Mouse (Mus musculus) monocyte, adult 2 months (primary cell): Measurements from ENCODE around the gene B4galnt2.
"Not testable (repeated sequence)": the region's sequence is repeated elsewhere in the genome, so short reads cannot be mapped to it uniquely, and the experiment has no call there.

Experiments used
- DNase-seq, 2 experiments: peaks; one replicate each; pipeline ENCODE4 v3.0.0; 2022; ENCODE audit warnings: low spot score in 2 of 2, low read depth in 1 of 2

B4galnt2 gene

GRCm38 (mm10) chr11:95896446-95897179, 18.1 kb downstream of the B4galnt2 start:
- peak in 1 of 2 experiments; percentile 6 for DNase-seq

DNA sequence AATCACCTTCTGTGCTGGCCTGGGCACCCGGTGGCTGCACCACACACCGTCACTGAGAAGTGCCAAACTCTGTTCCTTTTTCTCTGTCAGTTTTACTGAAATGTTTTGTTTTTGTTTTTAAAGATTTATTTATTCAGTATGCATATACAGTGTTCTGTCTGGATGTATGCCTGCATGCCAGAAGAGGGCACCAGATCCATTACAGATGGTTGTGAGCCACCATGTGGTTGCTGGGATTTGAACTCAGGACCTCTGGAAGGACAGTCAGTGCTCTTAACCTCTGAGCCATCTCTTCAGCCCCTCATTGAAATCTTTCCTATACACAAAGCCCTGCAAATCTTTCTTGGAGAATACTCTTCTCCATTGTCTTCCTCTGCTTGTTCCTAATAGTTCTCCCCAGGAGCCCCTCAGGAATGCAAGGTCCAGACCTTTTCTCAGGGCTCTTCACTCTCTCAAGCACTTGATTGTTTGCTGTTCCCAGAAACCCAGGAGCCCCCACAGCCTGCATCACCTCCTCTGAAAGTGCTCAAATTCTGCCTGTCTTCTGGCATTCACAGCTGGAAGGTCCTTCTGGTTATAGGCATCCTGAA, 24.1 kb downstream of the B4galnt2 start:
- DNase-seq, result no peak

- DNase-seq, result not testable (repeated sequence)
Observed at GRCm38 (mm10) chr11:95879861-95880260, 34.8 kb downstream of the B4galnt2 start.

- DNase-seq, result peak in 1 of 2 experiments; percentile 25
Observed at GRCm38 (mm10) chr11:95876296-95876695, 38.4 kb downstream of the B4galnt2 start.

DNA sequence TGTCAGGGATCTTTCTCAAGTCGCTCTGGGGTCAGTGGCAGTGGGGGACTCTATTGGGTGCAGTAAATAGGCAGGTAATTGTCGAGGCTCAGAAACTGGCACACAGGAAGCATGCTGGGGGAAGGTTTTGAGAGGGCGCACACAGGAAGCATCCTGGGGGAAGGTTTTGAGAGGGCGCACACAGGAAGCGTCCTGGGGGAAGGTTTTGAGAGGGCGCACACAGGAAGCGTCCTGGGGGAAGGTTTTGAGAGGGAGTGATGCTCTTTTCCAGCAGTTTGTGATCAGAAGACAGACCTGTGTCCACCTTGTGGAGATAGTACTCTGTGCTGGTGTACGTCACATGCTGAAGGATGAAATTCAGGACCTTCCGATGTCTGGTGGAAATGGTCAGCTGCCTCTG, 38.9 kb downstream of the B4galnt2 start:
- no peak for DNase-seq

- peak in 1 of 2 experiments; percentile 24 for DNase-seq
Observed at GRCm38 (mm10) chr11:95869918-95870470, 44.7 kb downstream of the B4galnt2 start.

- DNase-seq, result no peak
Observed at GRCm38 (mm10) chr11:95869442-95869841, 45.2 kb downstream of the B4galnt2 start.

DNA sequence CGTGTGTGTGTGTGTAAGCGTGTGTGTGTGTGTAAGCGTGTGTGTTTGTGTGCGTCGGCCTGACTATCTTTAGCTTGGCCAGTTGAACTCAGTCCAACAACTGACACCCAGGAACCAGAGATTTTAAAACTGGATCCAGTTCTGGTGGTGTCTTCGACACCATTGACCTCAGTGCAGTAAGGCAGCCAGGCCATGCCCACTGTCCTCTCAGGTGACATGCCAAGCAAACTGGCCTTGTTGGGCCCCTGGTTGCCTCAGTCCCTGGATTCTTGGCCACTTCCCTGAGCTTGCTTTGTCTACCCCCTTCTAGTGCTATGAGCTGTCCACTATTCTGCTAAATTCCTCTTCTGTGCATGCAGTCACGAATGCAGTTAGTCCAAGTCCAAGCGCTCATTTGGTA, 53.3 kb downstream of the B4galnt2 start:
- no peak for DNase-seq

DNA sequence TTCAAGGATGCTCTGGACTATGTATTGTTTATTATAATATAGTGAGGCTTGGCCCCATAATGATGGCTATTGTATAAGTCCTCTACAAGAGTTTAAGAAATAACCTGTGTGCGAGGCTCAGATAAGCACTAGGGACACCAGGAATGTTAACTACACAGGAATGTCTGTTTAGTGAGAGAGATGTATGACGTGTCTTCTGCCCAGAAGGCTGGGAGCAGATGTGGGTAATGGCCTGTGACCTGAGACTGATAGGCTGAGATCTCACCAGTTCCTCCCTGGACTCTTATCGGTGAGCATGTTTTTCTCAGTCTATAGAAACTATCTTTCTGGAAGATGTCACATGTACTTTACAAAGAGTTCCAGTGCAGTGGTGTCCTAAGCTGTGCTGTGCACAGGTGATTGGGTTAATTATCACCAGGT, 54.6 kb downstream of the B4galnt2 start:
- no peak for DNase-seq

DNA sequence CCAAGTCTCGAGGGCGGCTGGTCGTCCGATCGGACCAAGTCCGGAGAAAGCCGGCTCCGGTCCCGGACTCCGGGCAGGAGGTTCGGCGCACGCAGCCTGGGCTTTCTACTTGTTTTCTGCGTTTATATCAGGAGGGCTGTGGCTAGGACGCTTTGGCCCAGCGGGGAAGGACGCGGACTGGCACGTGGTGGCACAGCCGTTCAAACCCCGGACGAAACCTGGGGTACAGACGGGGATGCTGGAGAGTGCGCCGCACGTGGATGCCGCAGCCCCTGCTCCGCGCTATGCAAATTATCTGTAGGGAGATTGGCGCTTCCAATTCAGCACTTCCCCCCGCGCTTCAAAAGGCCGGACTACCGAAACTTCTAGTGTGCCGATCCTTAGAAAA, 55.2 kb downstream of the B4galnt2 start:
- no peak for DNase-seq

DNA sequence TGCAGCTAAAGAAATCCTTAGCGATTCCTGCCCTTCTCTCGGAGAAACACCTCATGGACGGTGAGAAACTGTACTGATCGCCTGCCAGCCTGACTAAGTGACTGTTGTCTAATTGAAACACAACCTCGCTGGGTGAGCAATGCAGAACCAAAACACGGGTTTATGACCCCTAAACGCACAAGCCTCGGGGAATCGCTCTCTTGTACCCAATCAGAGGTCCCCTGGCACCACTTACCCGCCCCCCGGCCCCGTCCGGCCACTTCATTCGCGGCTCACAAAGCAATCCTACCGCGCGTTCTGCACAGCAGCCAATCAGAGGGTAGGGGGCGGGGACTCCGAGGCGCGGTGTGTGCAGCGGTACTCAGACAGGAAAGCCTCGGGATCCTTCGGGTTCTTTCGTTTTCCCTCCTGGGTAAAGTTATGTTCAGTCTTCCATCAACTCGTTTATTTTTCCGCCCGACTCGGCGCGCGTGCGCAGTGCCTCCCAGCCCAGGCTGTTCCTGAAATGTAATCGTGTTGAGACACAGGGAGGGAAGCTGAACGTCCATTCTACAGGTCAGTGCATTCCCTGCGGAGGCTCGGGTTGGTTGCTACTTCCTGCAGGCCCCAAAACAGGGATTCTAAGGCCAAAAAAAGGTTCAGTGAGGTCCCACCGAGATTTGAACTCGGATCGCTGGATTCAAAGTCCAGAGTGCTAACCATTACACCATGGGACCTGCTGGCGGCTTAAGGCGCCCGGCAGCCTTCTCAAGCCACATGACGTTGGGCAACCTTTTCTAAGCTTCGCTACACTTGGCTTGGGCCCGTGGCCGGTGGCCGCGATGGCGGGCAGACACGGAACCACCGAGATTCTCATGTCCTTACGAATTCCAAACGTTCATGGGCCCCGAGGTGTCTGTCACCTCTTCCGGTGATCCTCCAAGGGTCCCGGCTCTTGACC, 55.9 kb downstream of the B4galnt2 start:
- peak; percentile 92 for DNase-seq

DNA sequence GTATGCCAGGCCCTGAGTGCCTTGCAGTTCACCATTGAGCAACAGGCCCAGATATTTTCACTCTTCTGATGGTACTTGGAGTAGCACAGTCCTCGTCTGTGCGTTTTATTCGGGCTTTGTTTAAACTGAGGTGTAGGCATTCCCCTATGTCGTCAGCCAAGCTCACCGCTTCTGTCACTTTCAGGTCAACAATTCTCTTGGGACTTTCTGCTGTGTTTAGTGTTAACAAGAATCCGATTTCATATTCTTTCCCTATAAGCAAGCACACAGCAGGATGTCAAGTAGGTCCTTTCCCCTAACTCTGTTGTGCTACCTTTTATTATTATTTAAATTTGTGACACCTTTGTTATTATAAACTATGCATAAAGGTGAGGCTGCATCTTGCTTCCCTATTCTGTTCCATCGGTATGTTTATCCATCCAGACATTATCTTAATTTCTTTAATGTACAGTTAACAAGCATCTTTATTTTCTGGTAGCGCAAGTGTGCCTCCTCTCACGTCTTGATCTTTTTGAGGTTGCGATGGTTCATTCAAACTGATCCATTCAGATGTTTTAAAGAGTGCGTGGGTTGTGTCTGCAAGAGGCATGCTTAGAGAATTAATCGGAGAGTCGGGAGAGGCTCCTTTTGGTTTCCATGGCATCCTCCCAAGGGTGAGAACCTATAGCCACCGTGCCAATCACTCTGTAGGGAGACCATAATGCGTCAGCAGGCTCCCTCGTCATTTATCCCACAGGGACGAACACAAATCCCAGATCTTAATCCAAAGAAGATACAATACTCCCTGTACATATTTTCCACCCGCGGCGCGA, 56.8 kb downstream of the B4galnt2 start:
- DNase-seq, result no peak

DNA sequence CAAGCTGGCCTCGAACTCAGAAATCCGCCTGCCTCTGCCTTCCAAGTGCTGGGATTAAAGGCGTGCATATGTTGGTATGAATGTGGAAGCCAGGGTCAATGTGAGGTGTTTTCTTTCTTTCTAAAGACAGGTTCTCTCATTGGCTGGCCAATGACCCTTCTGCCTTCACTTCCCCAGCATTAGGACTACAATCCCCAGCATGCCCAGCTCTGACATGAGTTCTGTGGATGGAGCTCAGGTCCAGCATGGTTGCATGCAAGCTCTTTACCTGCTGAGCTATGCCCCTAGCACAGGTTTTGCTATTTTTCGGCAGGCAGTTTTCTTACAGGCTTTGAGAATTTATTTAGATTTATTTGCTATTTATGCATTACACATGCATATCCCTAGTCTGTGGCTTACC, 57.4 kb downstream of the B4galnt2 start:
- no peak for DNase-seq

GRCm38 (mm10) chr11:95853684-95854083, 61.0 kb downstream of the B4galnt2 start:
- DNase-seq, result peak in 1 of 2 experiments; percentile 48

DNA sequence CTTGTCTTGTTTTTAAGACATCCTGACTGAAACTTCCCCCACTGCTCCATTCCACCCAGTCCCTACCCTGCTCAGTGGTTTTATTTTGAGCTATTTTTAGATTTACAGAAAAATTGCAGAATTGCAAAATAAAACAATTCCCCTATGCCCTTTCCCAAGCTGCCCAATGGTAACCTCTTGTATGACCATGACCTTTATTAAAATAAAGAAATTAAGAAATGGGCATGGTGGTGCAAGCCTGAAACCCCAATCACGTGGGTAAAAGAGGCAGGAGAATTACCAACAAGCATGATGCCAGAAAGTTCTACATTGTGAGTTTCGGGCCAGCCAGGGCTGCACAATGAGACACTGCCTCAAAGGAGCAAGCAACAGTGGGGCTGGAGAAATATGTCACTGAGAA, 63.8 kb downstream of the B4galnt2 start:
- DNase-seq, result peak in 1 of 2 experiments; percentile 59

- DNase-seq, result no peak
Observed at GRCm38 (mm10) chr11:95844935-95845334, 69.8 kb downstream of the B4galnt2 start.

DNA sequence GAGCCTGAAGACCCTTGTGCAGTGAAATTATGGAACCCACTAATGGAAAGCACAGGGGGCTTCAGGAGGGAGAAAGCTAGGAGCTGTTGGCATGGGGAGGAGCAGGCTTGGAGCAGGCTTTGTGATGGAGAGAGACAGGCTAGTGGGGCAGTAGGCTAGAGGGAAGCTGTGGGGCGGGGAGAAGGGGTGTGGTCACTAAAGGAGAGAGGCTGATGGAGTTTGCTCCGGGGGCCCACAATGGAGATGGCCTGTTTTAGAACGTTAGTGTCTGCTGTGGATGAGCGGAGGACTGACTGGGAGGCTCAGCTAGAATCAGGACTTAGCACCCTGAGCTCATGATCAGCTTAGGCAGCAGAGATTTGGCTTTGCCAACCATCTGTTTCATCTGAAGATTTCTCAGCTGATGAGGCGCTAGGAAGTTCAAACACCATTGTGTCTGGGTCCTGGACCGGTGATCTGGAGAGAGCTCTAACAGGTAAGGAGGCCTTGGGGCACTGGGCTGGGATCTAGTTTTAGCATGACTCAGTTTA, 71.2 kb downstream of the B4galnt2 start:
- DNase-seq, result no peak

- DNase-seq, result peak in 1 of 2 experiments; percentile 48
Observed at GRCm38 (mm10) chr11:95842953-95843352, 71.7 kb downstream of the B4galnt2 start.

- peak in 1 of 2 experiments; percentile 56 for DNase-seq
Observed at GRCm38 (mm10) chr11:95842074-95842681, 72.5 kb downstream of the B4galnt2 start, which contains the start of gene Abi3. Abi3 (minus strand) TSS chr11:95842476.

DNA sequence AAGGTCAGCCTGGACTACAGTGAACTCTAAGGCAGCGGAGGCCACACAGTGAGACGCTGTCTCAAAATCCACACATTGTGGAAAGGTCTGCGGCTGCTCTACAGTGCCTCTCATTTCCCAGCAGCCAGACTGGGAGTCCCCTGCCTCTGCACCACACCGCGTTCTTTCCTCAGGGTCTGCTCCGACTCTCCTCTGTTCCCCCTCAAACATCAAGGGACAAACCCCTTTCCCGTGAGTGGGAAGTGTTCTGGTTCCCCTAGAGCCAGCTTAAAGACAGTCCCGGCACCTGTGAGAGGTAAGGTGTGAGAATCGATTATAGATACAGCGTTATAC, 73.2 kb downstream of the B4galnt2 start:
- DNase-seq, result no peak
